Comparison of ENCODE assay signal across 23 mouse cellular contexts in the genomic region with DNA sequence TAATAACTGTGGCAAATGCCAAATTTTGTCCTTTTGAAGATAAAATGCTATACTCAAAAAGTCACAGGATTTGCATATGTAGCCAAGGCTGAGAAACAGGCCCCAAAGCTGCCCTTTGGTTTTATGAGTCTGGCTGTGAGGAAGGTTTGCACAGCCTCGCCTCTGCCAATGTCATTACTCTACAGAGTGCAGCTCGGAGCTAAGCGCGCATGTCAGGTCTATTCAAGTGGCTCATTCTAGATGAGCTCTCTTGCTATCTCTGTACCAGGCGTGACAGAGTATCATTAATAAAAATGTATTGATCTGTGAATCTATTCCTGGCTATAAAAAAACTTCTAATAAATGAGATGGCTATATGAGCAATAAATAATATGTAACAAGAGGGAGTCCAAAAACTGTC.
DNase-seq lines count a peak whose midpoint lies in the region; ATAC-seq and TF ChIP-seq lines count a peak whose summit lies in the region.
"Had no signal": no experiment of that assay in that cellular context is flagged by ENCODE, and none has a peak within 500 bp of the region (broad histone marks: within the 10 kb centered on the region; RNA-seq: fewer than 3 reads in every experiment).

No protein-coding gene starts in this region.

- no peak for TF ChIP-seq CTCF in liver, postnatal 0 days (IDR thresholded peaks at IDR 0.05; ENCODE audit: low read depth)

- DNase-seq in embryo, embryonic 10.5 days (ENCODE audit: low spot score) = peak; percentile 8
- DNase-seq in embryo, embryonic 10 days (ENCODE audit: low spot score) = no peak
- DNase-seq in heart, adult 11 months = peak; percentile 46
- DNase-seq in heart, adult 18-20 months = no peak
- DNase-seq in large intestine, adult 2 months (ENCODE audit: low read depth, low spot score) = peak; percentile 44
- no peak for DNase-seq in liver, postnatal 0 days
- DNase-seq: adrenal gland, postnatal 10 days; adrenal gland, postnatal 25 days; B cell, adult 2 months; cerebellum, adult 11 months; cerebellum, adult 18-20 months; cerebellum, adult 8-10 months; cerebellum, postnatal 10 days; cerebellum, postnatal 25 days; forebrain, postnatal 0 days had no signal

- H3K4me2 ChIP-seq in neural tube, embryonic 15.5 days = no peak overlapping the region
- H3K4me2 ChIP-seq in liver, postnatal 0 days (ENCODE audit: low read depth, low read length) = no peak overlapping the region
- H3K4me2 ChIP-seq: embryonic facial prominence, embryonic 12.5 days; forebrain, embryonic 13.5 days; forebrain, embryonic 15.5 days had no signal

- peaks cover 22% of the 10 kb centered on the region for H3K4me1 ChIP-seq in neural tube, embryonic 15.5 days
- H3K4me1 ChIP-seq in liver, postnatal 0 days (ENCODE audit: insufficient read depth) = no peaks in the 10 kb centered on the region
- H3K4me1 ChIP-seq: embryonic facial prominence, embryonic 12.5 days had no signal

- no peak overlapping the region for H3K4me3 ChIP-seq in neural tube, embryonic 15.5 days (replicated peaks)
- no peak overlapping the region for H3K4me3 ChIP-seq in liver, postnatal 0 days (ENCODE audit: low read depth, low read length)
- H3K4me3 ChIP-seq: embryonic facial prominence, embryonic 10.5 days; embryonic facial prominence, embryonic 12.5 days; forebrain, embryonic 13.5 days; forebrain, embryonic 15.5 days had no signal

- H3K27ac ChIP-seq in neural tube, embryonic 15.5 days (replicated peaks) = no peak overlapping the region; the same call in 1 of the 2 replicates
- no peak overlapping the region for H3K27ac ChIP-seq in liver, postnatal 0 days (ENCODE audit: low read depth)
- H3K27ac ChIP-seq: embryonic facial prominence, embryonic 10.5 days; embryonic facial prominence, embryonic 12.5 days; forebrain, embryonic 13.5 days; forebrain, embryonic 15.5 days had no signal

- ATAC-seq in neural tube, embryonic 15.5 days (ENCODE audit: low FRiP score) = peak; percentile 69; the same call in 1 of the 2 replicates
- ATAC-seq in liver, postnatal 0 days = no peak
- ATAC-seq: CD4-positive, CD25-positive, alpha-beta regulatory T cell, adult 4 months; forebrain, embryonic 13.5 days; forebrain, embryonic 15.5 days; forebrain, postnatal 0 days had no signal

- peaks cover 7% of the 10 kb centered on the region; the same call in 1 of the 2 replicates for H3K36me3 ChIP-seq in neural tube, embryonic 15.5 days
- H3K36me3 ChIP-seq in liver, postnatal 0 days (replicated peaks; ENCODE audit: insufficient read depth, low read length) = peaks cover 17% of the 10 kb centered on the region
- H3K36me3 ChIP-seq: forebrain, embryonic 15.5 days had no signal

- no peaks in the 10 kb centered on the region for H3K9me3 ChIP-seq in neural tube, embryonic 15.5 days (replicated peaks)
- no peaks in the 10 kb centered on the region for H3K9me3 ChIP-seq in liver, postnatal 0 days (ENCODE audit: low read length)
- H3K9me3 ChIP-seq: embryonic facial prominence, embryonic 12.5 days; forebrain, embryonic 15.5 days; G1E had no signal

- H3K27me3 ChIP-seq in neural tube, embryonic 15.5 days (replicated peaks) = no peaks in the 10 kb centered on the region
- H3K27me3 ChIP-seq in liver, postnatal 0 days (ENCODE audit: insufficient read depth, low read length) = no peaks in the 10 kb centered on the region
- H3K27me3 ChIP-seq: CH12.LX; embryonic facial prominence, embryonic 12.5 days; forebrain, embryonic 13.5 days; forebrain, embryonic 15.5 days had no signal

- no peak overlapping the region for H3K9ac ChIP-seq in neural tube, embryonic 15.5 days (replicated peaks)
- no peak overlapping the region for H3K9ac ChIP-seq in liver, postnatal 0 days (replicated peaks)
- H3K9ac ChIP-seq: embryonic facial prominence, embryonic 12.5 days; forebrain, embryonic 13.5 days; forebrain, embryonic 15.5 days; forebrain, postnatal 0 days had no signal

- 31% methylated on average over 5 of the region's 5 CpGs for WGBS in large intestine, adult 2 months
- 32% methylated on average over 5 of the region's 5 CpGs for WGBS in neural tube, embryonic 15.5 days
- 86% methylated on average over 5 of the region's 5 CpGs for WGBS in liver, postnatal 0 days (ENCODE audit: insufficient replicate concordance)

- TF ChIP-seq EP300 in liver, postnatal 0 days (IDR thresholded peaks at IDR 0.05; ENCODE audit: low read depth) = no peak

Comparison
In these comparisons a context has a peak if more than half of its experiments do, and no peak if none do; other contexts are left out.
1. DNase-seq: peak in embryo, embryonic 10.5 days (single experiment), heart, adult 11 months (single experiment) and large intestine, adult 2 months (single experiment); none in embryo, embryonic 10 days (single experiment), heart, adult 18-20 months (0 of 2) and liver, postnatal 0 days (single experiment).